Mouse (Mus musculus) MEL (cell line): Measurements from ENCODE around the gene Cds2.

Experiments used
- CTCF ChIP-seq, 3 experiments: IDR thresholded peaks in 2 of 3; conservative IDR thresholded peaks in 1 of 3; 2 replicates each; pipeline ENCODE4 v1.5.1; 2011 to 2012; ENCODE audit warnings: low read length in 3 of 3, low read depth in 2 of 3, mild to moderate bottlenecking in 2 of 3, improper control_type of control experiment in 1 of 3, inconsistent platforms in 1 of 3, mixed read lengths in 1 of 3, moderate library complexity in 1 of 3; ENCODE audit not compliant: control insufficient read depth in 1 of 3, insufficient read depth in 1 of 3, poor library complexity in 1 of 3, severe bottlenecking in 1 of 3
- GABPA ChIP-seq: IDR thresholded peaks from 2 replicates; pipeline ENCODE4 v1.6.1; 2012; ENCODE audit warnings: low read depth, mild to moderate bottlenecking, inconsistent platforms, low read length, improper control_type of control experiment, moderate library complexity
- GATA1 ChIP-seq: IDR thresholded peaks from 2 replicates; pipeline ENCODE4 v1.6.1; 2011; ENCODE audit warnings: low read depth, low read length, improper control_type of control experiment
- MAZ ChIP-seq: IDR thresholded peaks from 2 replicates; pipeline ENCODE4 v1.6.1; 2012; ENCODE audit warnings: low read depth, mild to moderate bottlenecking, inconsistent platforms, low read length, improper control_type of control experiment
- MYB ChIP-seq: IDR thresholded peaks from 2 replicates; pipeline ENCODE4 v1.6.1; 2011; ENCODE audit warnings: mild to moderate bottlenecking, low read depth, low read length, improper control_type of control experiment
- MYC ChIP-seq: IDR thresholded peaks from 2 replicates; pipeline ENCODE4 v1.6.1; 2011; ENCODE audit warnings: low read depth, mild to moderate bottlenecking, low read length, improper control_type of control experiment, moderate library complexity
- POLR2A ChIP-seq, 2 experiments: IDR thresholded peaks; 2 replicates each; pipeline ENCODE4 v1.6.1; 2011 to 2012; ENCODE audit warnings: low read length in 2 of 2, mild to moderate bottlenecking in 2 of 2, control low read depth in 1 of 2, improper control_type of control experiment in 1 of 2, low read depth in 1 of 2, moderate library complexity in 1 of 2; ENCODE audit not compliant: control insufficient read depth in 1 of 2, insufficient read depth in 1 of 2, poor library complexity in 1 of 2
- RCOR1 ChIP-seq: IDR thresholded peaks from 2 replicates; pipeline ENCODE4 v1.6.1; 2012; ENCODE audit warnings: low read depth, mild to moderate bottlenecking, inconsistent platforms, low read length, improper control_type of control experiment
- USF1 ChIP-seq: IDR thresholded peaks from 2 replicates; pipeline ENCODE4 v1.6.1; 2014; ENCODE audit warnings: low read depth, mild to moderate bottlenecking, inconsistent platforms, low read length, improper control_type of control experiment, moderate library complexity
- ZC3H11A ChIP-seq: IDR thresholded peaks from 2 replicates; pipeline ENCODE4 v1.6.1; 2012; ENCODE audit warnings: low read depth, mild to moderate bottlenecking, inconsistent platforms, low read length, improper control_type of control experiment

GRCm38 (mm10) chr2:132278273-132278853 is 15.4 kb downstream of the Cds2 start:
- TF ChIP-seq POLR2A (IDR thresholded peaks at IDR 0.05; ENCODE audit: control insufficient read depth in 1 of 2, insufficient read depth in 1 of 2, low read depth in 1 of 2, low read length in 2 of 2, poor library complexity in 1 of 2), result no peak
- TF ChIP-seq MYC, result no peak
- TF ChIP-seq ZC3H11A, result no peak
- TF ChIP-seq MAZ, result no peak
- no peak for TF ChIP-seq MYB
- TF ChIP-seq RCOR1, result no peak
- TF ChIP-seq GABPA, result no peak
- TF ChIP-seq GATA1, result no peak
- no peak for TF ChIP-seq CTCF (IDR thresholded peaks at IDR 0.05 in 2 of 3, conservative IDR thresholded peaks at IDR 0.05 in 1 of 3; ENCODE audit: control insufficient read depth in 1 of 3, insufficient read depth in 1 of 3, low read depth in 2 of 3, low read length in 3 of 3, poor library complexity in 1 of 3, severe bottlenecking in 1 of 3)
- no peak for TF ChIP-seq USF1
